Mouse (Mus musculus) A20 (cell line): ENCODE data around the gene Tnfsfm13.

Experiments used
- DNase-seq: peaks from one replicate; pipeline ENCODE4 v3.0.0-alpha.2; 2011; ENCODE audit warnings: low read depth, low spot score

Gene Tnfsfm13

DNA sequence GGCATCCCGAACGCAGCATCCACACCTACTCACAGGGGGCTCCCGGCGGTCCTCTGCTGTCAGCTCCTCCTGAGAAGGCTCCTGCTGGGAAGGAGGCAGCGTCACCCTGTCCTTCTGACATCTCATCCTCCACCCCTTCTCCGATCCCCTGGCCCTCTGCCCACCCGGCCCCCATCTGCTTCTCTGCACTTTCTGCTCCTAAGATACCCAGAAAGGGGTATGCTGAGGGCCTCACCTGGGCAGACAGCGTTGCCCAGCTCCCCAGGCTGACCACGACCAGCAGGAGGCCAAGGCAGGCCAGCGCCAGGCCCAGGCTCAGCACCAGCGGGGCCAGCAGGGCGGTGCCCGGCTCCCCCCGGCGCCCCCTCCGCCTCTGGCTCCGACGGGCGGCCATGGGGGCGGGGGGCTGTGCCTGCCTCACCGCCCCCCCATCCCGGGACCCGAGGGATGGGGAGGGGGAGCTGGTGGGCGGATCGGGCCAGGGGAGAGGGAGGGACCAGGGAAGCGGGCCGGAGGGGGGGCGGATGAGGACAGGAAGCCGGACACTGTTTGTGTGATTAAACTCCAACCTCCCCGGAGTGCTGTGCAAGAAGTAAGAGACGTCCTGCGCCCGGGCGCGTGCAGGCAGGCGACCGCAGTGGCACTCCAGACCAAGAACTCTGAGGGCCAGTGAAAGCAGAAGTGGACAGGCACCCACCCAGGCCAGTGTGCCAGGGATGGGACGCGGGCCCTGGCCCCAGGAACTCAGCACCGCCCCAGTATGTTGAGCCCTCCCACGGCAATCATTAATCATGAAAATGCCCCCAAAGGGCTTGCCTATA is at the start of gene Tnfsfm13, which contains the start of gene Tnfsf12:
Gene Tnfsfm13 (minus strand): TSS at position 738 of the 821 bp plus-strand sequence.
Gene Tnfsf12 (minus strand): TSS at position 489 of the 821 bp plus-strand sequence.
- DNase-seq = no peak

DNA sequence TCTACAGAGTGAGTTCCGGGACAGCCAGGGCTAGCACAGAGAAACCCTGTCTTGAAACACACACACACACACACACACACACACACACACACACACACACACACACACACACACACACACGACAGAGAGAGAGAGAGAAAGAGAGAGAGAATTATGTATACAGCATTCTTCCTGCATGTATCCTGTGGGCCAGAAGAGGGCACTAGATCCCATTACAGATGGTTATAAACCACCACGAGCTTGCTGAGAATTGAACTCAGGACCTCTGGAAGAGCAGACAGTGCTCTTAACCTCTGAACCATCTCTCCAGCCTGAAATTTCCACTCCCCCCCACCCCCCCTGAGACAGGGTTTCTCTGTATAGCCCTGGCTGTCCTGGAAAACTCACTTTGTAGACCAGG is 35.5 kb upstream of the Tnfsfm13 start:
- DNase-seq = peak; percentile 37

DNA sequence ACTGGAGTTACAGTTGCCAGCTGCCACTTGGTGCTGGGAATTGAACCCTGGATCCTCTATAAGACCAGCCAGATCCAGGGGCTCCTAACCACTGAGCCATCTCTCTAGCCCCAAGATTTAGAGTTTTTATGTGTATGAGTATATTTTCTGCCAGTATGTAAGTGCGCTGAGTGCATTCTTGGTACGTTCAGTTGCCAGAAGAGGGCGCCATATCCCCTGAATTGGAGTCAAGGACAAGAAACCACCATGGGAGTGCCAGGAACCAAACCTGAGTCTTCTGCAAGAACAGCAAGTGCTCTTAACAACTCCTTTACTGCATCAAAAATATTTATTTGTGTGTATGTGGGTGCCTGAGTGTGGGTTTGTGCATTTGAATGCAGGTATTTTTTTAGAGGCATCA is 33.2 kb upstream of the Tnfsfm13 start:
- DNase-seq = peak; percentile 86

DNA sequence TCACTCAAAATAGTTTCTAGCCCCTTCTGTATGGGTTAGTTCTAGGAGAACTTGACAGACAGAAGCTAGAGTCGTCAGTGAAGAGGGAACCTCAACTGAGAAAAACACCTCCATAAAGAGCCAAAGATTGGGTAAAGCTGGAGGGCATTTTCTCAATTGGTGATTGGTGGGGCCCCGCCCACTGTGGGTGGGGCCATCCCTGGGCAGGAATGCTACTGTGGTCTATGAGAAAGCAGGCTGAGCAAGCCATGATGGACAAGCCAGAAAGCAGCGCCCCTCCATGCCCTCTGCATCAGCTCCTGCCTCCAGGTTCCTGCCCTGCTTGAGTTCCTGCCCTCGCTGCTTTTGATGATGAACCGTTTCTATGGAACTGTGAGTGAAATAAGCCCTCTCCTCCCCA is 30.1 kb upstream of the Tnfsfm13 start:
- DNase-seq = no peak

DNA sequence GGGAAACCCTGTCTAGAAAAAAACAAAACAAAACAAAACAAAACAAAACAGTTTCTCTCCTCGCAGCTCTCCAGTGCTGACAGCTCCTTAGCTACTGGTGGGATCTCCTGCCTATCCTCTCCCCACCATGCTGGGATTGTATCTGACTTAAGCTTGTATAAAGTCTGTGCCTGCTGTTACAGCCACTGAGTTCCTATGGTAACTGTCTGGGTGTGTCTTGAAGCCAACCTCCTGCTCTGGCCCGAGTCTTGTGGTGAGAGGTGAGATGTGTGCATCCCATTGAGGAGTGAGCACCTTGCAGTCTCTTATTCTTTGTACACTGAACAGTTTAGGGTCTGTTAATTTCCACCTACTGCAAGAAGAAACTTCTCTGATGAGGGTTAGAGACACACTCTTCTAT is 27.2 kb upstream of the Tnfsfm13 start:
- no peak for DNase-seq

DNA sequence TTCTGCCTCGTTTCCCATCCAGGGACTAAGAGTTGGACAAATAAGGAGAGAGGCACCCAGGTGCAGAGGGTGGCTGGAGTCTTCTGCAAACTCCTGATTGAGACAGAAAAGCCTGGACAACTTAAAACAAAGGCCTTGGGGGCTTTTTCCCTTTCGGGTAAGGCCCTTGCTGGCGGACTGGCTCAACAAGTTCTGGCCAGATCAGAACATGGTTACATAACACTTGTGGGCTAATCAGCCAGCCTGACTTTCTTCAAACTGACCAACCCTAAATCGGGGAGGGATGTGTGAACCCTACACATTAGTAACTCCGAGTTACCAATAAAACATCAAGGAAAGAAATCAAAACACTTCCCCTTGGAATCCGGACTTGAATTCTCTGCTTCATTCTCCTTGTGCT is 25.0 kb upstream of the Tnfsfm13 start:
- no peak for DNase-seq

DNA sequence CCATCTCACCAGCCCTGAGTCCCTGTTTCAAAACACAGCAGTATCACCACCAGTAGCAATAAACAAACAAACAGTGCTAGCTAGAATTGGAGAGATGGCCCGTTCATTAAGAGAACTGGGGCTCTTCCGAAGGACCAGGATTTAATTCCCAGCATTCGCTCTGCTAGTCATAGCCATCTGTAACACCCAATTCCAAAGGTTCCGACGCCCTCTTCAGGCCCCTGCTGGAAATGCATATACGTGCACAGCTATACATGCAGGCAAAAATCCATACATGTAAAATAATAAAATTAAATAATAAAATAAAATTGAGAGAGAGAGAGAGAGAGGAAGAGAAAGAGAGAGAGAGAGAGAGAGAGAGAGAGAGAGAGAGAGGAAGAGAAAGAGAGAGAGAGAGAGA is 23.5 kb upstream of the Tnfsfm13 start:
- DNase-seq = no peak

DNA sequence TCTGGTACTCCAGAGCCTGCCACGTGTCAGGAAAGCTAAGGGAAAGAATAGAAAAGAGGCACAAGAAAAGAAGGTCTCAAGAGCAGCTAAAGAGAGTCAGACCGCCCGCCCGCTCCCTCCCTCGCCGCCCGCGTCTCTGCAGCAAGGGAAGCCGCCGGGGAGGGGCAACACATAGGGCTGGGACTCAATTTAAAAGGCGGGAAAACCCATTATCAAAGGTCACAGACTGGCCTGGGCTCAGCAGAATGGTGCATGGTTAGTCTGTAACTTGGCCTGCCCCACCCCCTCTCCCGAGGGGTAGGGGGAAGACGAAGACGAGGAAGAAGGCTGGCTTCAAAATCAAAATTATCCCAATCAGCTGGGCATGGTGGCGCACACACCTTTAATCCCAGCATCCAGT is 22.8 kb upstream of the Tnfsfm13 start:
- no peak for DNase-seq

DNA sequence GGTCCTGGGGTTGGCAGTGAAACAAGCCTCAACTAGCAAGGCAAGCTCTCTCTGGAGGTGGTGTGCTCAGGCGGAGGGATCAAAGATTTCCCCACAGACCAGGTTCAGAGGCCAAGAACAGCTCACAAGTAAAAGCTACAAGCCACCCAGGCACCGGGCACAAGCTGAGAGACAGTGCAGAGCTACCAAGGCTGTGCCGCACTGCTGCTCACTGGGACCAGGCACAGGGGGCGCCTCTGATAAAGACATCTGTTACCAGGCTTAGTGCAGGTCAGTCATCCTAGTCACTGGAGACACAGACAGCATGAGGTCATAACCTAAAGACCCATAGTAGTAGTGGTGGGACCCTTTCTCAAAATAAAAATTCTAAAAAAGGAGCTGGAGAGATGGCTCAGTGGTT is 21.1 kb upstream of the Tnfsfm13 start:
- DNase-seq = peak; percentile 20

DNA sequence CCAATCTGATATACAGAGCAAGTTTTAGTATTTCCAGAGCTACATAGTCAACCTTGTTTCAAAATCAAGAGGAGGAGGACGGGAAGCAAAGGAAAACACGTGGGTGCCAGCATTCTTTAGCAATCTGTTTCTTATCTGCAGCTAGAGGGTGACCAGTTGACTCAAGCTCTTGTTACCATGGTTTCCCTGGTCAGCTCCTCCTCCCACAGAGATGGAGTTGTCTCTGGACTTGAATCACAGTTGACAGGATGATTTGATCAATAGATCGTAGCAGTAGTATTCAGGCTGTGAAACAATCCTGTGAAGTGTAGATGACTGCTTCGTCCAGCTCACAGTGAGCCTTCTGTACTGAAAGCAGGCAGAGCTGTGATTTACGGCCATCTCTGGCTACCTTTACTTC is 20.0 kb upstream of the Tnfsfm13 start:
- DNase-seq = no peak

DNA sequence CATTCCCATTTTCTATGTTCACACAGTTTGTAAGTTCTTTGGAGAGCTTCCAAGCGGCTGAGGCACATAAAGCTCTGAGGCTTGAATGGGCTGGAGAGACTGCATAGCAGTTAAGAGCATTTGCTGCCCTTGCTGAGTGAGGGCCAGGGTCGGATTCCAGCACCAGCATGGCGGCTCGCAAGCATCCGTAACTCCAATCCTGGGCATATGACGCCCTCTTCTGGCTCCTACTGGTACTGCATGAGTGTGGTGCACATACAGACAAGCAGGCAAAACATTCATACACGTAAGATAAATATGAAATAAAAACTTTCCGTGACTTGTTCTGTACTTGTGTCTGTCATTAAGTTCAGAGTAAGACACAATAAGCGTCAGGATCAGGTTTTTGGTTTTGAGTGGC is 19.6 kb upstream of the Tnfsfm13 start:
- peak; percentile 42 for DNase-seq

DNA sequence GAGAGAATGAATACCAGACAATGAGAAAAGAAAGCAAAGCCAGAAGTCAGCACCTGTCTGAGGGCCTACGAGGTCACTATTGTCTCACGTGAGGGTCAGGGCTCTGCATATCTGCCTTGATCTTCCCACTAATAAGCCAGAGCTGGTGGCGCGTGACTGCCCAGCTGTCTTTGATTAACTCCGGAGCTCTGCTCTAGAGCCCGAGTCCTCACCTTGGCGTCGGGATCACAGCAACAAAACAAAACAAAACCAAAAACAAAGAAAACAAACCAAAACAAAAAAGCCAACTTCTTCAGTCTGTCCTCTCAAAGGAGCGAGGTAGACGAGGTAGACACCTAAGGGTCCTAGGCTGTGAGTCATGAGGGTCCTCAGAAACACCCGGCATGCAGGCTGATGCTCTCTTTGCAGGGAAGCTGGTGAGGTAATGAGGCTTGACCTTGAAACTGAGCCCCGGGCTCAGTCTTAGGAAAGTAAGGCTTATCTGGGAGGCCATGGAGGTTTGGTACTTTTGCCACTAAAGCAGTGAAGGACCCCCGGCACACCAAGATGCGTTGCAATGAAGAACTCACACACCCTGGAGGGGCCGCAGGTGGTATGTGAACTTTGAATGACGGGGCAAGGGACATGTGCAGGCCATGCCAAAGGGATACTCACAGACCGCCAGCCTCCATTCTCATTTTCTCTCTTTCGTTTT is 18.9 kb upstream of the Tnfsfm13 start:
- no peak for DNase-seq

DNA sequence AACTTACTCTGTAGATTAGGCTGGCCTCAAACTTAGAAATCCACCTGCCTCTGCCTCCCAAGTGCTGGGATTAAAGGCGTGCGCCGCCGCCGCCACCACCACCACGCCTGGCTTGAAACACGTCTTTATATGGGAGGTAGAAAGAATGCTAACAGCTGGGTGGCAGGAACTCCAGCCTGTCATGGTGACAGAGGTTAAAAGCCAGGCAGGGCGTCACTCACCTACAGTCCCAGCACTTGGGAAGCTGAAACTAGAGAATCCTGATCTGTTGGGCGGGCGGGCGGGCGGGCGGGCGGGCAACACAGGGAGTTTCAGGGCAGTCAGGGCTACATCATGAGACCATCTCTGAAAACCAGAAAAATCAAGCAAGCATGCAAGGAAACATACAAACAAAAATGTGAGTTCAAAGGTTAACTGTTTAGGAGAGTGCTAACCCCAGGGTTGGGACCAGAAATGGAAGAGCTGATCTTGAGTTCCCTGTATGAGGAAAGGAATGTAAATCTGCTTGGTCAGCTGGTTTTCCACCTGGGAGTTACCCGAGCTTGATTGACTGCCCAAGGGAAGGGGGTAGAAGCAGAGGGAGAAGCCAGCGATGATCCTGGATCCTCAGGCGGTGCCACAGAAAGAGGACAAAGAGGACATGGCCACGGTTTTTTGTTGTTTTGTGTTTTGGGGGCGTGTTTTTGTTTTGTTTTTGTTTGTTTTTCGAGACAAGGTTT is 17.2 kb upstream of the Tnfsfm13 start:
- DNase-seq = no peak

DNA sequence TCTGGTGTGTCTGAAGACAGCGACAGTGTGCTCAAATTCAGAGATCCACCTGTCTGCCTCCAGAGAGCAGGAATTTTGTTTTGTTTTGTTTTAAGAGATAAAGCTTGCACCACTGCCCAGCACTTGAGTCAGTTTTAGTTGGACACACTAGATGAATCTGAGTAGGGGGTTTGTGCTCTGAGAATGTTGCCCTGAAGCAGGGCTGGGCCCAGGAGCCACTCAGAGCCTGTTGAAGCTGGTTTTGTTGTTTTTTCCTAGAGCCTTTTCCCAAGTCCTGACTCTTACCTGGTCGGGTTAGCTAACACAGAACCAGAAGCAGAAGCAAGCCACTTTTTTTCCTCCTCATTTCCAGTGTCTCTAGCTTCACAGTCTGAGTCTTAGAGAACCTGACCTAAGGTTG is 15.2 kb upstream of the Tnfsfm13 start:
- no peak for DNase-seq

DNA sequence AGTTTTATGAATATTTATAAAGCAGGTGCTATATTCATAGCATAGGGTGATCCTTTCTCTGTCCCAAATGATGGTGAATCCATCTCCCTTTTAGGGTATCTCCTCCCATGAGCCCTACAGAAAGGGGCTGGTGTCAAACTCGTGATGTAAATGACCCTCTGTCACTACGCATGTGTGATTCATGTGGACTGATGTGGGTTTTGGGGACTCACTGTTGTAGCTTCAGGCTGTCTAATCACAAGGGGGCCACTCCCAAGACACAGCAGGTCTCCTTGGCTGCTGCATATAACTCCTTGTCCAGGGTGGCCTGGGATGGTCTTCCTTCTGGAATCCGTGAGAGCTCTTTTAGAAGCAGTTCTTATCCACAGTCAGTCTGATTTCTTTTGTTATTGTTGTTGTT is 14.6 kb upstream of the Tnfsfm13 start:
- DNase-seq = no peak

DNA sequence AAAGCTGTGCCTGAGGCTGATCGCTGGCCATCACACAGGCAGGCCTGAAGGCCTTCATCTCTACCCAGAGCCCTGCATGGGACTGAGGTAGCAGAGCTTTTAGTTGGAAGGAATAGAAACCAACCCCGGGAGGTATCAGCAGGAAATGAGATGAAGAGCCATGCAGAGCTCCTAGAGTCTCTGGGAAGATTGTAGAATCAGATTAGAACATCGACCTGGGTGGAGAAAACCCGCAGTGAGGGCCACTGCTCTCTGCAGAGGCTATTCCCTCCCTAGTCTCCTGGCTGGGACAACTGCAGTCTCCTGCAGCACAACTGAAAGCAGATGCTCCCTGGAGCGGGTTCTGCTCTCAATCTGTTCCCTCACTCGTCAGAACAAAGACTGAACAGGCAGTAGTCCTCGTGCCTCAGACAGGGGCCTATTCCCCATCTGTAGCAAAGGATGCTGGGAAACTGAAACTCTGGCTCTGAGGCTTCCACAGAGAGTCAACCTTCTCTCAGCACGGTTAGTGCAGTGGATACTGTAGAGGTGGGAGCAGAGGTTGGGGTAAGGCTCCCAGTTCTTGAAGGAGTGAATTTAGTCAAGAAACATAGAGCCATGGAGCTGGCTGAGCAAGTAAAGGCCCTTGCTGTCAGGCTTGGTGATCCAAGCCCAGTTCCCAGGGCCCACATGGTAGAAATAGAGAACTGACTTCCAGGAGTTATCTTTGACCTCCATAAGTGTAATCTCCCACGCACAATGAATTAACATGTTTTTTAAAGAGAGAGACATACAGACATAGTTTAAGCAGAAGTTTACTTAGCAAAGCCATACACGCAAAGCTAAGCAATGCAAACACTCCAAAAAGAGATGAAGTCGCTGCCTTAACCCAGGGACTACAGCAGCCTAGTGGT is 13.9 kb upstream of the Tnfsfm13 start:
- no peak for DNase-seq

DNA sequence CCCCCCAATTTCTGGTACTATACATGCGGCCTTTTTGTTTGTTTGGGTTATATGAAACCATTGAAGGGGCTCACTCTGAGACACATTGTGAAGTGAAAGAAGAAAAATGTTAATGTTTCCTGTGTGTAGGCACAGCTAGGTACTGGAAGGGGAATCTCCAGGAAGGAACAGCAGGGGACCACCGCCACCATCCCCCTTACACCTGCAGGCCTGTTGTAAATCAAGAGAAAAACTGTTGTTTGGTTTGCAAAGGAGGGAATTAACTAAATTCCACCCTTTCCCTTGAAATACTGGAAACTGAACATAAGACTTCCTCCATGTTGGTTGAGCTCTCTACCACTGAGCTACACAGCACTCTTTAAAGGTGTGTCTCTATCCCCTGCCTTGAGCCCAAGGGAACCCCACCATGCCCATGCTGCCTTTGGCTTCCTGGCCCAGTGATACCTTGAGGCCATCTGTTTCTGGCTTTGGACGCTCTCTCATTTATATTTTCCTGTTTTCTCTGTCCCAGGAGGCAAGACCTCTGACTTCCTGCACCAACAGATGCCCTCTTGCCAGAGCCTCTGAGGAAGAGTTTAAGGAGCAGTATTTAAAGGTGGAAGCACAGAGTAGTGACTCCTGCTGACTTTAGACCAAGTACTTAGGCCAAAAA is 12.8 kb upstream of the Tnfsfm13 start:
- DNase-seq = no peak

DNA sequence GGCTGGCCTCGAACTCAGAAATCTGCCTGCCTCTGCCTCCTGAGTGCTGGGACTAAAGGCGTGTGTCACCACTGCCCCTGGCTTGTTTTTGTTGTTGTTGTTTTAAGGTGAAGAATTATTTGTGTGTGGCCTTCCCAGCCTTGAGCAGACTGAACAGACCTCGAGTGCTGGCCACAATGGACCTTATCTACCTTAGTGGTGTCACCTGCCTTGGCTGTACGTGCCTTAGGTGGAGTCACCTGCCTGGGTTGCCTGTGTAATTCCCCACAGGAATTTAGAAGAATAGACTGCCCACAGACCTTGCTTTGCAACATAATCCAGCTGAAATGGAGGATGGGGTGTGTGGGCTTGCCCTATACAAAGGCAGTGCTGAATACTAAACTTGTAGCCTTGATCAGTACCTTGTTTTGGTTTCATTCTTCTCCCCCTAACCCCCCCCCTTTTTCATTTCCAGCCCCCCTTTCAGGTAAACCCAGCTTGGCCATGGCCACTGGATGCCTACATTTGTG is 12.0 kb upstream of the Tnfsfm13 start:
- DNase-seq = no peak

DNA sequence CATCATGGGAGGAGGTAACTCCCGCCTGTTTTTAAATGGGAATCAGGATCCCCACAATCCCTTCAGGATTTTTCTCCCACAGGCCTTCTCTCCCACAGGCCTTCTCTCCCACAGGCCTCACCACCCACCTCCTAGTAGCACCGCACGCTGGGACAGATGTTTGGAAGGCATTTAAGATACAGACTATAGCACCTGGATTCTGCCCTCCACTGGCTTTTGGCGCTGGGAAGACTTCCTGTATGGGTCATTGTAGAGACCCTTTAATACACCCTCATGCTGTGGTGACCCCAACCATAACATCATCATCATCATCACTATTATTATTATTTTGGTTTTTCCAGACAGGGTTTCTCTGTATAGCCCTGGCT is 11.6 kb upstream of the Tnfsfm13 start:
- no peak for DNase-seq

DNA sequence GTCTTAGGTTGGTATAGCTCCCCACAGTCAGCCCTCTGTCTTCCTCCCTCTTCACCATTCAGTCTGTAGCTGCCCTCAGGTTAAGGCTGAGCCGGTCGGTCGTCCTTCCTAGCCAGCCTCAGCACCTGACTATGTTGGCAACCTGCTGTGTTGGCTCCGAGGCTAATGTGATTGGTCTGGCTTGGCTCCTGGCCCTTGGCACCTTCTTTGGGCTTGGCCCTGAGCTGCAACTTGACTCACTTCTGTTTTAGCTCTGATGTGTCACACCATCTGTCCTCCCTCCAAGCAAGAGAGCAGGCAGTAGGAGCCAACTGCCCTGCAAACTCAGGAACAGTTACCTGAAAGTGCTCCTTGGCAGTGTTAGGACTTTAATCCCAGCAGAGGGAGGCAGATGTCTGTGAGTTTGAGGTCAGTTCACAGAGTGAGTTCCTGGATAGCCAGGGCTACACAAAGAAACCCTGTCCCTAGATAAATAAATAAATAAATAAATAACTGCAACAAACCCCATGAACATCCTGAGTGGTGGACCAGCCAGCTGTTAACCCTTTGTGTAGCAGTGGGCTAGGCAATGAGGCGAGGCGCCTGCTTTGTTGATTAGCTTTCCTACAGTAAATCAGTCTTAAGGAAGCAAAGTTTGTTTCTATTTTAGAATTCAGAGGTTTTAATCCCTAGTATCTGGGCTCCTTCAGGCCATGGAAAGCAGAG is 11.0 kb upstream of the Tnfsfm13 start:
- no peak for DNase-seq
